Mouse (Mus musculus): ENCODE data around the gene Scg3. TPM values are rescaled to one million over a fixed set of nuclear protein-coding genes. Genes with fewer than 3 reads are reported as not detected.

Scg3 gene
- polyA plus RNA-seq, 1 experiment: not detected

GRCm38 (mm10) chr9:75633603-75634002, 50.3 kb downstream of the Scg3 start:
- Histone ChIP-seq H3K9me3 (replicated peaks; ENCODE audit: control insufficient read depth, insufficient read depth, low read length, poor library complexity, severe bottlenecking) (no peaks in the 10 kb centered on the region), H3K9ac (ENCODE audit: low read depth, poor library complexity, severe bottlenecking) (no peak overlapping the region), H3K36me3 (ENCODE audit: control insufficient read depth, insufficient read depth, low read length, poor library complexity, severe bottlenecking) (no peaks in the 10 kb centered on the region), H3K27ac (ENCODE audit: insufficient read depth, low read length) (no peak overlapping the region), H3K27me3 (ENCODE audit: control insufficient read depth, insufficient read depth, low read length, poor library complexity, severe bottlenecking) (no peaks in the 10 kb centered on the region), H3K4me3 (ENCODE audit: low read depth, low read length) (no peak overlapping the region), H3K4me1 (ENCODE audit: control insufficient read depth, insufficient read depth, low read length) (no peaks in the 10 kb centered on the region)
- TF ChIP-seq EP300 (IDR thresholded peaks at IDR 0.05; ENCODE audit: insufficient read depth, low read depth, low read length) (no peak), CTCF (IDR thresholded peaks at IDR 0.05; ENCODE audit: low read depth, low read length) (no peak), POLR2A (IDR thresholded peaks at IDR 0.05; ENCODE audit: insufficient read depth, low read length) (no peak)

DNA sequence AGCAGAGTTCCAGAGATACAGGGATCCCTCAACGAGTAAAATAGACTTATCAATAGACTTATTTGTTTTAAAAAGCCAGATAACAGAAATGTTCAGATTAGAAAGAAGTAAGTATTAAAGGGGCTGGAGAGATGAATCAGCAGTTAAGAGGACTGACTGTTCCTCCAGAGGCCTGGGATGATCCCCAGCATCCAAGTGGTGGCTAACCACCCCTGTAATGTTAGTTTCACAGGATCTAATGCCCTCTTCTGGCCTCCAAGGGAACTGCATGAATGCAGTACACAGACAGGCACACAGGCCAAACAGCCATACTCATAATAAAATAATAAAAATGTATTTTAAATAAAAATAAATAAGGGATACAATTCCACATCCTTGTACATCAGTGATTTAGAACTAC, 51.0 kb downstream of the Scg3 start:
- Histone ChIP-seq H3K27me3 (ENCODE audit: control insufficient read depth, insufficient read depth, low read length, poor library complexity, severe bottlenecking) (no peaks in the 10 kb centered on the region), H3K9me3 (replicated peaks; ENCODE audit: control insufficient read depth, insufficient read depth, low read length, poor library complexity, severe bottlenecking) (no peaks in the 10 kb centered on the region), H3K36me3 (ENCODE audit: control insufficient read depth, insufficient read depth, low read length, poor library complexity, severe bottlenecking) (no peaks in the 10 kb centered on the region), H3K4me1 (ENCODE audit: control insufficient read depth, insufficient read depth, low read length) (no peaks in the 10 kb centered on the region), H3K27ac (ENCODE audit: insufficient read depth, low read length) (no peak overlapping the region), H3K9ac (ENCODE audit: low read depth, poor library complexity, severe bottlenecking) (no peak overlapping the region), H3K4me3 (ENCODE audit: low read depth, low read length) (no peak overlapping the region)
- TF ChIP-seq EP300 (IDR thresholded peaks at IDR 0.05; ENCODE audit: insufficient read depth, low read depth, low read length) (no peak), CTCF (IDR thresholded peaks at IDR 0.05; ENCODE audit: low read depth, low read length) (peak; percentile 28), POLR2A (IDR thresholded peaks at IDR 0.05; ENCODE audit: insufficient read depth, low read length) (no peak)

DNA sequence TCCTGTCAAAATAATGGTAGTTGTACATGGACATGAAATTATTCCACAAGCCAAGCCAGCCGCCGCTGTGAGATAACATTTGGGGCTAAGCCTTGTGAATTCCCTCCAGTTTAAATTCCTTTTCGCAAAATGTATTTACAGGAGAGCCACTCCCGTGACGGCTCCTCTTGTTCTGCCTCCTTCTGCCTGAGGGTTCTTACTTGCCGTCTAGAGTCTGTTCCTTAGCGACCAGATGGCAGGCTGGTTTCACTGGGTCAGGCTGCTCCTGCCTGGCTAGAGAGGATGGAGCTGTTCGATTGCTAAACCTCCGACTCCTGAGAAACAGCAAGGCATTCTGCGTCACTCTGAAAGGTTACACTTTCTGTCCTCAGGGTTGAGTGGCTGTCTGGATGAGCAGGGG, 51.7 kb downstream of the Scg3 start:
- H3K27ac ChIP-seq (ENCODE audit: insufficient read depth, low read length): no peak overlapping the region
- no peaks in the 10 kb centered on the region for H3K27me3 ChIP-seq (ENCODE audit: control insufficient read depth, insufficient read depth, low read length, poor library complexity, severe bottlenecking)
- no peaks in the 10 kb centered on the region for H3K4me1 ChIP-seq (ENCODE audit: control insufficient read depth, insufficient read depth, low read length)
- no peak overlapping the region for H3K9ac ChIP-seq (ENCODE audit: low read depth, poor library complexity, severe bottlenecking)
- no peak overlapping the region for H3K4me3 ChIP-seq (ENCODE audit: low read depth, low read length)
- no peaks in the 10 kb centered on the region for H3K9me3 ChIP-seq (replicated peaks; ENCODE audit: control insufficient read depth, insufficient read depth, low read length, poor library complexity, severe bottlenecking)
- H3K36me3 ChIP-seq (ENCODE audit: control insufficient read depth, insufficient read depth, low read length, poor library complexity, severe bottlenecking): no peaks in the 10 kb centered on the region
- TF ChIP-seq CTCF (IDR thresholded peaks at IDR 0.05; ENCODE audit: low read depth, low read length): no peak
- no peak for TF ChIP-seq EP300 (IDR thresholded peaks at IDR 0.05; ENCODE audit: insufficient read depth, low read depth, low read length)
- no peak for TF ChIP-seq POLR2A (IDR thresholded peaks at IDR 0.05; ENCODE audit: insufficient read depth, low read length)

GRCm38 (mm10) chr9:75630823-75631454, 52.9 kb downstream of the Scg3 start:
- Histone ChIP-seq H3K27me3 (ENCODE audit: control insufficient read depth, insufficient read depth, low read length, poor library complexity, severe bottlenecking) (no peaks in the 10 kb centered on the region; the same call in 1 of the 2 replicates), H3K4me1 (ENCODE audit: control insufficient read depth, insufficient read depth, low read length) (no peaks in the 10 kb centered on the region), H3K4me3 (ENCODE audit: low read depth, low read length) (no peak overlapping the region), H3K27ac (ENCODE audit: insufficient read depth, low read length) (no peak overlapping the region), H3K36me3 (ENCODE audit: control insufficient read depth, insufficient read depth, low read length, poor library complexity, severe bottlenecking) (no peaks in the 10 kb centered on the region), H3K9ac (ENCODE audit: low read depth, poor library complexity, severe bottlenecking) (no peak overlapping the region), H3K9me3 (replicated peaks; ENCODE audit: control insufficient read depth, insufficient read depth, low read length, poor library complexity, severe bottlenecking) (no peaks in the 10 kb centered on the region)
- no peak for TF ChIP-seq EP300 (IDR thresholded peaks at IDR 0.05; ENCODE audit: insufficient read depth, low read depth, low read length)
- TF ChIP-seq POLR2A (IDR thresholded peaks at IDR 0.05; ENCODE audit: insufficient read depth, low read length): no peak
- TF ChIP-seq CTCF (IDR thresholded peaks at IDR 0.05; ENCODE audit: low read depth, low read length): no peak

- Histone ChIP-seq H3K9ac (ENCODE audit: low read depth, poor library complexity, severe bottlenecking) (peak overlapping the region; percentile 90), H3K4me1 (ENCODE audit: control insufficient read depth, insufficient read depth, low read length) (no peaks in the 10 kb centered on the region), H3K4me3 (ENCODE audit: low read depth, low read length) (peak overlapping the region; percentile 79), H3K27ac (ENCODE audit: insufficient read depth, low read length) (no peak overlapping the region), H3K9me3 (replicated peaks; ENCODE audit: control insufficient read depth, insufficient read depth, low read length, poor library complexity, severe bottlenecking) (no peaks in the 10 kb centered on the region), H3K36me3 (ENCODE audit: control insufficient read depth, insufficient read depth, low read length, poor library complexity, severe bottlenecking) (no peaks in the 10 kb centered on the region), H3K27me3 (ENCODE audit: control insufficient read depth, insufficient read depth, low read length, poor library complexity, severe bottlenecking) (no peaks in the 10 kb centered on the region; the same call in 1 of the 2 replicates)
- TF ChIP-seq EP300 (IDR thresholded peaks at IDR 0.05; ENCODE audit: insufficient read depth, low read depth, low read length) (no peak), CTCF (IDR thresholded peaks at IDR 0.05; ENCODE audit: low read depth, low read length) (no peak), POLR2A (IDR thresholded peaks at IDR 0.05; ENCODE audit: insufficient read depth, low read length) (no peak)
Observed at GRCm38 (mm10) chr9:75626308-75626604, 57.6 kb downstream of the Scg3 start.

GRCm38 (mm10) chr9:75625556-75626307, 58.1 kb downstream of the Scg3 start, which contains the start of gene Lysmd2:
Gene Lysmd2 (plus strand): TSS chr9:75625741.
- TF ChIP-seq CTCF (IDR thresholded peaks at IDR 0.05; ENCODE audit: low read depth, low read length) (no peak), POLR2A (IDR thresholded peaks at IDR 0.05; ENCODE audit: insufficient read depth, low read length) (no peak), EP300 (IDR thresholded peaks at IDR 0.05; ENCODE audit: insufficient read depth, low read depth, low read length) (no peak)
- H3K9ac ChIP-seq (ENCODE audit: low read depth, poor library complexity, severe bottlenecking): peak within 1 kb of the TSS; percentile 90
- no peaks in the 10 kb centered on the region for H3K4me1 ChIP-seq (ENCODE audit: control insufficient read depth, insufficient read depth, low read length)
- H3K27ac ChIP-seq (ENCODE audit: insufficient read depth, low read length): no peak within 1 kb of the TSS
- peak within 1 kb of the TSS; percentile 79 for H3K4me3 ChIP-seq (ENCODE audit: low read depth, low read length)
- no peaks in the 10 kb centered on the region for H3K36me3 ChIP-seq (ENCODE audit: control insufficient read depth, insufficient read depth, low read length, poor library complexity, severe bottlenecking)
- H3K9me3 ChIP-seq (replicated peaks; ENCODE audit: control insufficient read depth, insufficient read depth, low read length, poor library complexity, severe bottlenecking): no peaks in the 10 kb centered on the region
- no peaks in the 10 kb centered on the region; the same call in 1 of the 2 replicates for H3K27me3 ChIP-seq (ENCODE audit: control insufficient read depth, insufficient read depth, low read length, poor library complexity, severe bottlenecking)
